Mouse (Mus musculus) hindbrain, embryonic 14.5 days (tissue): ENCODE measurements at regions not wholly inside any gene's neighbourhood (a gene's known extent, or its start where the extent isn't known, plus 50 kb on each side); places are given as distances from the start of the nearest gene placed in this dataset.
A peak's percentile ranks its signal among the peaks of the same experiment; 100 is the strongest.

Experiments
- ATAC-seq: fragments of 200-750 bp; cut with Nextera tagmentation; 2 replicates; pipeline ENCODE4 v1.8.0; 2017; ENCODE audit warnings: moderate number of reproducible peaks, mild to moderate bottlenecking, moderate TSS enrichment, moderate library complexity; ENCODE audit not compliant: low FRiP score
- DNase-seq: peaks from one replicate; pipeline ENCODE4 v3.0.0-alpha.2; 2015; ENCODE audit warnings: low spot score
- H3K27ac ChIP-seq: fragments of 300-500 bp; sonication (generic); 2 replicates; pipeline ENCODE4 v1.5.1; 2014; ENCODE audit warnings: mild to moderate bottlenecking, moderate library complexity
- H3K27me3 ChIP-seq: fragments of 300-500 bp; sonication (generic); 2 replicates; pipeline ENCODE4 v1.6.1; 2014; ENCODE audit warnings: mild to moderate bottlenecking, low read length, mixed read lengths; ENCODE audit not compliant: control insufficient read depth, insufficient read depth
- H3K36me3 ChIP-seq: fragments of 300-500 bp; sonication (generic); replicated peaks from 2 replicates; pipeline ENCODE4 v1.6.1; 2014; ENCODE audit not compliant: control insufficient read depth, insufficient read depth
- H3K4me1 ChIP-seq: fragments of 300-500 bp; sonication (generic); replicated peaks from 2 replicates; pipeline ENCODE4 v1.6.1; 2014; ENCODE audit warnings: antibody characterized with exemption, low read length, mixed read lengths; ENCODE audit not compliant: control insufficient read depth, insufficient read depth
- H3K4me2 ChIP-seq: fragments of 300-500 bp; sonication (generic); replicated peaks from 2 replicates; pipeline ENCODE4 v1.6.1; 2014; ENCODE audit warnings: mild to moderate bottlenecking, moderate library complexity
- H3K4me3 ChIP-seq: fragments of 300-500 bp; sonication (generic); replicated peaks from 2 replicates; pipeline ENCODE4 v1.5.1; 2014; ENCODE audit warnings: mild to moderate bottlenecking, low read length
- H3K9ac ChIP-seq: fragments of 300-500 bp; sonication (generic); 2 replicates; pipeline ENCODE4 v1.6.1; 2014
- H3K9me3 ChIP-seq: fragments of 300-500 bp; sonication (generic); 2 replicates; pipeline ENCODE4 v1.6.1; 2016; ENCODE audit warnings: low read length; ENCODE audit not compliant: control insufficient read depth
- WGBS: fragments of 180-500 bp; shearing (Covaris S2); extraction: QIAGEN DNeasy Blood & Tissue Kit; methylation state at CpG from one replicate; pipeline ENCODE4 v1.1.7; 2014; 5-methylcytosine and 5-hydroxymethylcytosine counted together

DNA sequence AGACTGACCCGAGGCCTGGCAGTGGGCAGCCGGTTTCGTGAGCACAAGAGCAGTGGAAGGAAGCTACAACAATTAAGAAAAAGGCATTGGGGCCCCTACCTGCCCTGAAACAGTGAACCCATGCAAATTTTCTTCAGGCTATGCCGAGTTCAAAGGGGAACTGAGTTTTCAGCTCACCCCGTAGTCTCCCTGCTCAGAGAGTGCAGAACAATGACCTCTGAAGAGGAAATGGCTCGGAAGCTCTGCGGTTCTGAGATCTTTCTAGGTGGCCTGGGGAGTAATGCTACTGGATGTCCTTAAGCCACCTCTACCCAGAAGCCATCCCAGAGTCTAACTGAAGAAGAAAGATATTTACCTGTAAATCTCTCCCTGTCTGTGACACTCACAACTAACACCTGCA is 196.3 kb upstream of the Mon1b start:
- DNase-seq (no peak), ATAC-seq (no peak)
- no peaks in the 10 kb centered on the region for H3K27me3 ChIP-seq
- no peak overlapping the region for H3K9ac ChIP-seq
- 77% methylated on average over 7 of the region's 7 CpGs for WGBS
- H3K27ac ChIP-seq = no peak overlapping the region
- H3K9me3 ChIP-seq = no peaks in the 10 kb centered on the region
- no peak overlapping the region for H3K4me3 ChIP-seq
- H3K4me1 ChIP-seq = no peaks in the 10 kb centered on the region
- no peaks in the 10 kb centered on the region for H3K36me3 ChIP-seq
- no peak overlapping the region for H3K4me2 ChIP-seq

DNA sequence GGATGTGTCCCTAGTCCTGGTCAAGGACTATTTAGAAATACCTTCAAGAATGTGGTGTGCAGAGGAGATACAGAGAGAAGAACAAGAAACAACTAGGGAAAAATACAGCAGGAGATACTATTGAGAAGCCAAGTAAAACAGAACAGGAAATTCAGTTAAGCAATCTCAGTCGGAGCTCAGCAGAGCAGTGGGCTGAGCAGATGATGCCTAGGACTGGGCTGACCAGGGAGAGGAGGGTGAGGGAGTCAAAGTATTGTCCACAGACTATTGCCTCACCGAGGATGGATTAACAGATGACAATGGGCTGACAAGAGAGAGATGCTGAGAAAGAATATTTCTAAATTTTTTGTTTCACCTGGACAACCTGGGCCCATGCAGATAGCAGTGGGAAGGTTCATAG is 181.4 kb upstream of the Mon1b start:
- H3K9me3 ChIP-seq = no peaks in the 10 kb centered on the region
- no peak overlapping the region for H3K27ac ChIP-seq
- no peak overlapping the region for H3K4me3 ChIP-seq
- ATAC-seq (no peak), DNase-seq (no peak)
- H3K36me3 ChIP-seq = no peaks in the 10 kb centered on the region
- no peak overlapping the region for H3K9ac ChIP-seq
- H3K27me3 ChIP-seq = no peaks in the 10 kb centered on the region
- H3K4me1 ChIP-seq = no peaks in the 10 kb centered on the region
- 88% methylated on average over 2 of the region's 2 CpGs for WGBS
- no peak overlapping the region for H3K4me2 ChIP-seq

DNA sequence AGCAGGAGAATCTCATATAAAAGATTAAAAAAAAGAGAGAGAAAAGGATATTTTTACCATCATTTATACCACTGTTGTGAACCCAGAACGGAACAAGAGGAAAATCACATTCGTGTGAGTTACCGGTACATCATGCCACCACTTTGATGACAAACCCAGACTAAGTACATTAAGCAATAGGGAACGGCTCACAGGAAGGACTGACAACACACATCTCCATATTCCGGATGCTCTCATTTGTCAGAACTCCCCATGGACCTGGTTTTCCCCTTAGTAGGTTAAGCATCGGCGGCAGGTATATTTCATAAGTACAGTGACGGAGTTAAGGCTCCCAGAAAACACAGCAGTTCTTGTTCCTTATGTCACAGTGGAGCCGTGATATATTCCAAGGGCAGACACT is 170.8 kb upstream of the Mon1b start:
- DNase-seq (no peak), ATAC-seq (no peak)
- Histone ChIP-seq H3K9me3 (no peaks in the 10 kb centered on the region), H3K27me3 (no peaks in the 10 kb centered on the region), H3K36me3 (no peaks in the 10 kb centered on the region), H3K9ac (no peak overlapping the region), H3K4me2 (no peak overlapping the region), H3K4me1 (no peaks in the 10 kb centered on the region), H3K27ac (no peak overlapping the region), H3K4me3 (no peak overlapping the region)
- WGBS = 72% methylated on average over 9 of the region's 9 CpGs

DNA sequence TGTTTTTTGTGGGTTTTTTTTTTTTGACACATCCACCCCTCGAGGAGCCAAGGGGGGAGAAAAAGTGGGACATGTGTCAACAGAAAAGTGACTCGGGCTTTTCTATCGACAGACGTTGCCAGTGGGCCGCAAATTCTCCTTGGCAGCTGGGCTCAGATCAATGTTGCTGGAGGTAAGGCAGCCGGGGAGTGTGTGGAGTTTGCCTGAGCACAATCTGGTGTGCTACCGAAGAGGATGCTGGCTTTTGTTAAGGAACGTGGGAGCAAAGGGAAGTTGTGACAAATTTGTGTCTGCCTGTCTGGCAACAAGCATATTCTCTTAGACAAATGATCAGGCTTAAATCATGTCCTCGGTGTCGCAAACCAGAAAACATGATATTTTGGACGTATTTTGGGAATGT is 170.2 kb upstream of the Mon1b start:
- no peak for ATAC-seq
- Histone ChIP-seq H3K9ac (no peak overlapping the region), H3K36me3 (no peaks in the 10 kb centered on the region), H3K4me3 (no peak overlapping the region), H3K27ac (no peak overlapping the region), H3K27me3 (no peaks in the 10 kb centered on the region), H3K4me2 (no peak overlapping the region), H3K9me3 (no peaks in the 10 kb centered on the region), H3K4me1 (no peaks in the 10 kb centered on the region)
- 61% methylated on average over 11 of the region's 11 CpGs for WGBS
- no peak for DNase-seq

DNA sequence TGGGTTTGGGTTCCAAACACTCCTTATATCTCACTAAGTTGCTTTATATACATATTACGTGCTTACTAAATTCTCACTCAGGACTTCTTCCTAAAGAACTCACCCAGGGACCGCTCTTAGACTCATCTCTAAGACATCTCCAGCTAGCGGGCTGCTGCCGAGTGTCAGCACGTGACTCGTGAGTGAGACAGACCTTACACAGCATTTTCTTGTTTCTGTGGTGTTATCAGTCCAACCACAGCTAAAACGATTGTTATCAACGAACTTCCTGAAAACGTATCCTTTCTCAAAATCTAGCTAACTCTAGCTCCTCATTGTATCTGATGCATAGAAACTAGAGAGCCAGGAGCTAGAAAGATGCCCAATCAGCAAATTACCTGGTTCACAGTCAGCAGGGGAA is 168.7 kb upstream of the Mon1b start:
- Histone ChIP-seq H3K9me3 (no peaks in the 10 kb centered on the region), H3K27me3 (no peaks in the 10 kb centered on the region), H3K36me3 (no peaks in the 10 kb centered on the region), H3K9ac (no peak overlapping the region), H3K4me1 (no peaks in the 10 kb centered on the region), H3K4me3 (no peak overlapping the region), H3K4me2 (no peak overlapping the region), H3K27ac (no peak overlapping the region)
- 93% methylated on average over 9 of the region's 9 CpGs for WGBS
- ATAC-seq (no peak), DNase-seq (no peak)

DNA sequence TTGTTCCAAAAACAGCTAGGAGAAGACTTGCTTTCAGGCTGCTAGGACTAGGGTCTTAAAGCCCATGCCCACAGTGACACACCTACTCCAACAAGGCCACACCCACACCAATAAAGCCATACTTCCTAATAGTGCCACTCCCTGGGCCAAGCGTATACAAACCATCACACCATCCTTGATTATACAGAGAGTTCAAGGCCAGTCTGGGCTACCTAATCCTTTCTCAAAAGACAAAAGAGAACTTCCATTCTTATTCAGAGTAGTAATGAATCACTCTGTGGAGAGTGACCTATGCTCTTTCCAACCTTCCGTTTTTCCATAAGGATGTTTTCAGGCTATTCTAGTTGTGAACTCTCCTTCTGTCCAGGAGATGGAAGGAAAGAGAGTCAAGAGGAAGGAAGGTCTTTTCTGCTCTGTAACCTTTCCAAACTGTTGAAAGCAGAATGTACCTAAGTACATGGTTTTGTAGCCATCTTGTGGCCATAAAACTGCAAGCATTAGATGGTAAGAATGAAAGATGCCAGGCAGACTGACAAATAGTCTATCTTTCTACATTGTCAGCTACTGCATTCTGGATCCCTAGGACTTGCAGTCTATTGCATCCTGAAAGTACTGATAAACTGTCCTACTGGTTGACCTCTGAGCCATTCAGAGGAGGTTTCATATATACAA is 145.8 kb upstream of the Mon1b start:
- H3K9me3 ChIP-seq = 0 out of 2 replicates have a peak, but pooled peaks cover 3% of the 10 kb centered on the region
- H3K27ac ChIP-seq = no peak overlapping the region
- H3K4me1 ChIP-seq = no peaks in the 10 kb centered on the region
- no peaks in the 10 kb centered on the region for H3K27me3 ChIP-seq
- H3K36me3 ChIP-seq = no peaks in the 10 kb centered on the region
- no peak overlapping the region for H3K4me2 ChIP-seq
- no peak overlapping the region for H3K9ac ChIP-seq
- no peak for ATAC-seq
- DNase-seq = no peak
- 86% methylated on average over 2 of the region's 2 CpGs for WGBS
- no peak overlapping the region for H3K4me3 ChIP-seq

DNA sequence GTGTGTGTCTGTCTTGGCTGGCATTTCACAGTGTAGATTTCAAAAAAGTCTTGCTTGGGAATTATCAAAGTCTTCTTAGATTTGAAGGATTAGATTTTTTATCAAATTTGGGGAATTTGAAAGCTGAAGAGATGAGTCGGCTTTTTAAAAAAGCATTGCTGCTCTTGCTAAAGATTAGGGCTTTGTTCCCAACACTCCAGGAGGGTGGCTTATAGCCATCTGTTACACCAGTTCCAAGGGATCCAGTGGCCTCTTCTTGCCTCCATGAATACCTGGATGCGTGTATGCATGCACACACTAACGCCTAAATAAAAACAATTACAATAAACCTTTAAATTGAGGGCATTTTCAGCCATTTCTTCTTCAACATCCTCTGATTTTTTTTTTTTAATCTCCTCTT is 144.5 kb upstream of the Mon1b start:
- no peaks in the 10 kb centered on the region for H3K4me1 ChIP-seq
- H3K9ac ChIP-seq = no peak overlapping the region
- H3K27ac ChIP-seq = no peak overlapping the region
- no peaks in the 10 kb centered on the region for H3K36me3 ChIP-seq
- 0 out of 2 replicates have a peak, but pooled peaks cover 3% of the 10 kb centered on the region for H3K9me3 ChIP-seq
- no peaks in the 10 kb centered on the region for H3K27me3 ChIP-seq
- no peak overlapping the region for H3K4me2 ChIP-seq
- H3K4me3 ChIP-seq = no peak overlapping the region
- no peak for ATAC-seq
- no peak for DNase-seq
- WGBS = 85% methylated on average over 3 of the region's 3 CpGs

DNA sequence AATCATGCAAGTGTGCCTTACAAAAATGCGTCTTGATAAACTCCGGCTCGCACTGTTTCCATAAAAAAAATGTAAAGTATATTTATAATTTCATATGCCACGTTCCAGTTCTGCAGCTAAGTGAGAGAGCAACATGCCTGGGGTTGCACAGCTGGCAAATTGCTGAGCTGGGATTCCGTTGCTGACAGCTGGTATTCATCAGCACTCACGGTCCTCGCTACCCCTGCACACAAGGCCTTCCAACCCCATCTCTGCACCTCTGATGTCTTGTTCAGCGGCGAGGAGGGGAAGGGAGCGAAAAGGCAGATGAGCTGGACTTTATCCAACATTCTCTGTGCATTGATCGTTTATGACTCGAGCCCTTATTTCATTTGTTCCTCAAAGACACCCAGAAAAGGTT is 138.5 kb upstream of the Mon1b start:
- no peak for DNase-seq
- no peaks in the 10 kb centered on the region for H3K27me3 ChIP-seq

DNA sequence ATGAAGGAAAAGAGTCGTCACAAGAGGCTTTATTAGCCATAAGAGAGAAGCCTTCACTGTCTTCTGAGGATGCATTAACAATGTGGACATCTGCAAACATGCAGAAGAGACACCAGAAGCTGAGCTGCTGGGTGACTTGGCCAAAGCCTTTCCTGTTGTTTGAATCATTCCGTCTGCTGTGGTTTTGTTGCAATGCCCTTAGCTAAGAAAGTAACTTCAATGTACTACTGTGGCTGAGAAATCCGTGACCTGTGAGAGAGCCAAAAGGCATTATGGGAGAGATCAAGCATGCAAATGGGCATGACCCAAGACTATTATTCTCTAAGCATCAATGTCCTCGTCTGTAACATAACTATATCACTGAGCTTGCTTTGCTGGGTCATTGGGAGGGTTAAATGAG is 132.7 kb upstream of the Mon1b start:
- H3K9ac ChIP-seq = no peak overlapping the region
- no peaks in the 10 kb centered on the region for H3K4me1 ChIP-seq
- H3K36me3 ChIP-seq = no peaks in the 10 kb centered on the region
- no peaks in the 10 kb centered on the region for H3K27me3 ChIP-seq
- H3K4me3 ChIP-seq = no peak overlapping the region
- 42% methylated on average over 4 of the region's 4 CpGs for WGBS
- DNase-seq (no peak), ATAC-seq (no peak)
- no peak overlapping the region for H3K27ac ChIP-seq
- no peaks in the 10 kb centered on the region for H3K9me3 ChIP-seq
- no peak overlapping the region for H3K4me2 ChIP-seq

More for the DNA sequence above, 138.5 kb upstream of the Mon1b start:
- Histone ChIP-seq H3K4me2 (no peak overlapping the region), H3K27ac (0 out of 2 replicates have a peak overlapping the region, but pooled peaks have one; percentile 32), H3K9ac (no peak overlapping the region), H3K36me3 (no peaks in the 10 kb centered on the region), H3K9me3 (0 out of 2 replicates have a peak, but pooled peaks cover 3% of the 10 kb centered on the region), H3K4me3 (no peak overlapping the region), H3K4me1 (no peaks in the 10 kb centered on the region)
- WGBS = 62% methylated on average over 12 of the region's 12 CpGs
- no peak for ATAC-seq

DNA sequence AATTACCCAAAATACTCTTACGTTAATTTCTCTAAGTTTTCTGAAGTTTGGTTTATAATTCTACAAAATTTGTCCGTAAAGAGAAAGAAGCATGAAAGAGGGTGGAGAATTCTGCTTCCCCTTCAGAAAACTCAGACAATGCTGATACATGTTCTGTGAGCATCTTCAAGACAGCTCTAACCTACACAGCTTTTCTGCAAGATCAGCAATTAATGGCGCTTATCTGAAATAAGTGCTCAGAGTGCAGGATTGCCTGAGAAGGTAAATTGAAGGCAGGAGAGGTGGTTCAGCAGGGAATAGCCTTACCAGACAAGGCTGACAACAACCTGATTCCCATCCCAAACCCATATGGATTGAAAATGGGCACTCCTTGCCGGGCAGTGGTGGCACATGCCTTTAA is 122.5 kb upstream of the Mon1b start:
- no peak for DNase-seq
- no peak for ATAC-seq
- H3K36me3 ChIP-seq = no peaks in the 10 kb centered on the region
- H3K27me3 ChIP-seq = no peaks in the 10 kb centered on the region
- no peaks in the 10 kb centered on the region for H3K4me1 ChIP-seq
- no peak overlapping the region for H3K27ac ChIP-seq
- no peaks in the 10 kb centered on the region for H3K9me3 ChIP-seq
- no peak overlapping the region for H3K9ac ChIP-seq
- H3K4me2 ChIP-seq = no peak overlapping the region
- H3K4me3 ChIP-seq = no peak overlapping the region
- 96% methylated on average over 4 of the region's 4 CpGs for WGBS
